Mouse (Mus musculus) left cerebral cortex, postnatal 14 days (tissue): ENCODE data around the gene Tcp11x2. TPM values are rescaled to one million over a fixed set of nuclear protein-coding genes. Genes with fewer than 3 reads are reported as not detected.

ENCODE experiments used
- DNase-seq, 2 experiments: peaks; one replicate each; pipeline ENCODE4 v3.0.0; 2021 to 2022; ENCODE audit warnings: low spot score in 2 of 2, mixed read lengths in 1 of 2
- intact Hi-C: fragments of 180-260 bp; cut with DNase I; formaldehyde crosslinking; loops from one replicate; pipeline ENCODE4 v1.15.1; 2025
- long read RNA-seq, 2 experiments: library from polyadenylated mRNA; stranded (forward); transcript quantifications; one replicate each; pipeline ENCODE4 v2.0.0; 2021
- total RNA-seq, 2 experiments: library from RNA; stranded (reverse); gene quantifications; 2 replicates each; pipeline ENCODE4 v1.2.3; 2021

The Tcp11x2 gene
- not detected for total RNA-seq
- long read RNA-seq, experiment 1 = 0 reads
- long read RNA-seq, experiment 2 = 0 reads

GRCm38 (mm10) chrX:135693633-135694032, at the start of gene Tcp11x2:
Tcp11x2 (minus strand) TSS chrX:135693790.
- intact Hi-C loops = no loop called here
- no peak for DNase-seq

DNA sequence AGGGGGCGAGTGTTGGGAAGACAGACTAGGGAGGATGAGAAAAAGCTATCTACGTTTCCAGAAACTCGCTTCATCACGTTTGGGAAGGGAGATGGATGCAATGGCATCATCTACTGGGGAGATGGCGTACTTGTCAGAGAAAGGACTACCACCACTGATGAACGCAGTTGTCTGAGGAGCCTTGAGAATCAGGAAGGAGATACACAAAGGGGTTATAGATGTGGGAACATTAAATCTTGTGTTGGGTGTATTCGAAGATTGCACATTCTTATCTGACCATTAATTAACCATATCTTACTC, 49.4 kb upstream of the Tcp11x2 start:
- peak; percentile 4 to 30 for DNase-seq
- intact Hi-C loops = loop anchor here (10.0 kb wide), 1 partner anchor 232 kb away; no protein-coding TSS in a partner anchor

GRCm38 (mm10) chrX:135742304-135743055, 48.9 kb upstream of the Tcp11x2 start, which contains the start of the genes Armcx5 and Gprasp1:
Armcx5 (plus strand) TSS chrX:135742733.
Gprasp1 (plus strand) TSS chrX:135742733.
- peak; percentile 90 for DNase-seq
- intact Hi-C loops = loop anchor here (10.0 kb wide), 1 partner anchor 232 kb away; no protein-coding TSS in a partner anchor

- intact Hi-C loops = no loop called here
- DNase-seq = no peak
These were observed 45.3 kb upstream of the Tcp11x2 start for GRCm38 (mm10) chrX:135738730-135739520.

DNA sequence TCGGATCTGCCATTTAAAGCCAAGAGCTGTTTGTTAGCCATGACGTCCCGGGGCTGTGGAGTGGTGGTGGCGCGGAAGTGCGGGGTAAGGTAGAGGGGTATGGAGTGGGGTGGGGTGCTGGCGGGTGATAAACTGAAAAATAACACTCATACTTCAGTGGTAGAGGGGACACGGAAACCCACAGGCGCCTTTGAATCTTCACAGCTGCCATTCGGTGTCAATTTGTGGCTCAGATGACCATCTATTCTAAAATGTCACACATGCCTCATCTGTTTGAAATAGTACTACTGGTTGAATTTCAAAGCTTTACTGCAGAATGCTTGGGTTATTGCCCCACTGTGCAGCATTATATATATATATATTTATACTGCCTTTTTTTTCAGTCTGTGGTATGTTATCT, 31.6 kb upstream of the Tcp11x2 start, which contains the start of gene Tmsb15a:
TSS of gene Tmsb15a (minus strand) at position 101 of the 400 bp plus-strand sequence.
- intact Hi-C loops = no loop called here
- DNase-seq = no peak

DNA sequence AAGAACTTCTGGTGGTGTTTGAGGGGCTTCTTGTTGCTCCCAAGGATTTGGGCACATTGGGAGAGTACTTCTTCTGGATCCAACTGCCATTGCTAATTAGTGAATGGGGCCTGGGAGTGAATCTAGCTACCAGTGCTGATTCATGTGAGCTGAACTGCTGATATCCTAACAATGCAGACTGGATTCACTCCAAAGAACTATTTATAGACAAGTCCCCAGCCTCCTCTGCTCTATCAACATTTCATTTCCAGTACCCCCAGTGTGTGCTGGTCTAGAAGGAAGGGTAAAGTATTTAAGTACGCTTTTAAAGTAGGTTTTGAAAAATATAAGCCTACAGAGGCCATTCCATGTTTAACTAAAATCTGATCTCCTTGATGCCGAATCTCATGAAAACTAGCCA, 19.3 kb upstream of the Tcp11x2 start:
- no peak for DNase-seq
- intact Hi-C loops = no loop called here

DNA sequence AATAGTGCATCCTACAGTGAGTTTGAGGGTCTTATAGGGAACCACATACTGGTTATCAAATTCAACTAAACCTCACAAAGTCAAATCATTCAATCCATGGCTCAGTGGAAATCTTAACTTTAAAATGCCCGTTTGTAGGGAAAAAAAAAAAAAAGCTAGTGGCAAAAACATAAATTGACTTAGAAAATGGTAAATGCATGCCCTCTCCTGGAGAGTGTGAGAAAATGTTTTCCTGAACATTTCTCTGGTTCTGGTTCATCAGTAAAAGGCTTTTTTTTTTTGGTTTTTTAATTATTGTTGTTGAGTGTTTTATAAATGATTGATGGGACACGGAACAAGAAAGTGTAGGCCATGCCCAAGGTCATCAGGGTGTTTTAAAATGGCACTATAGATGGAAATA, 10.8 kb upstream of the Tcp11x2 start:
- intact Hi-C loops = no loop called here
- DNase-seq = peak in 1 of 2 experiments; percentile 4

GRCm38 (mm10) chrX:135703111-135703510, 9.5 kb upstream of the Tcp11x2 start:
- DNase-seq = no peak
- intact Hi-C loops = no loop called here

DNA sequence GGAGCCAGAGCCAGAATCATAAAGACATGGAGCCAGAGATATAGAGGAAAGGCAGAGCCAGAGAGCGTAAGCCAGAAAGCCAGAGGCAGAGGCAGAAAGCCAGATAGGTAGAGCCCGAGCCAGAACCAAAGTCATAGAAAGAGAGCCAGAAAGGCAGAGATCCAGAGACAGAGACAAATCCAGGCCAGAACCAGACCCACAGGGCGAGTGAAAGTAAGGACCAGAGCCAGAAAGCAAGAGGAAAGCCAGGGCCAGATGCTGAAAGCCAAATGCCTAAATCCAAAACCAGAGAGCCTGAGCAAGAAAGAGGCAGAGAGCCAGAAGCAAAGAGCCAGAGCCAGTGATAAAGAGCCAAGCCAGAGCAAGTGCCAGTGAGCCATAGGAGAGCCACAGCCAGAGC, 5.8 kb downstream of the Tcp11x2 start:
- DNase-seq = no peak
- intact Hi-C loops = no loop called here

GRCm38 (mm10) chrX:135681858-135682257, 11.7 kb downstream of the Tcp11x2 start:
- intact Hi-C loops = no loop called here
- DNase-seq = no peak

- intact Hi-C loops = no loop called here
- DNase-seq = peak; percentile 33 to 55
These were observed 41.3 kb downstream of the Tcp11x2 start for GRCm38 (mm10) chrX:135652173-135652772.

DNA sequence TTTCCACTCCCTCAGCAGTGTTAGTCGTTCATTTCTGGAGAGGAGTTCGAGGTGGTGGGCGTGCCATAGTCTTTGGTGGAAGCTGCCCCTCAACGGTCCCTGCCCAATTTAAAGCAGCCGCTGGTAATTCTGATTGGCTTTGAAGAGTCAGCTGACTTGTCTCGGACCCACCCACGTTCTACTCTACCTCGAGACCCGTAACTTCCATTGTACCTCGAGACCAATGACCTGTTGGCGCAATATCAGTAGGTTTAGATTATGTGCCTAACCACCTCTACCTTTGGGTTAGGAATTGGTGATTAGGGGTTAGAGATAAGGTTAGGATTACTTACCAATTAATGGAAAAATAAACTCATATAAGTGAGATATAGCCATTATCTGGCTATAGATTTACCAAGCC, 66.0 kb downstream of the Tcp11x2 start, which contains the start of gene Prame:
TSS of gene Prame (minus strand) at position 101 of the 400 bp plus-strand sequence.
- intact Hi-C loops = no loop called here
- no peak for DNase-seq

Other genes starting within 250 kb of the Tcp11x2 start
- not detected for gene AV320801, start 199.2 kb downstream of the Tcp11x2 start, total RNA-seq
- 1 to 10 TPM; 1.0 to 2.0 TPM for gene Nxf7, start 95.0 kb downstream of the Tcp11x2 start, total RNA-seq
- not detected for gene Prame, start 66.1 kb downstream of the Tcp11x2 start, total RNA-seq
- not detected for gene Tmsb15a, start 31.5 kb upstream of the Tcp11x2 start, total RNA-seq
- 10 to 100 TPM; 30.1 to 33.8 TPM for gene Armcx5, start 48.9 kb upstream of the Tcp11x2 start, total RNA-seq
- 100 to 1,000 TPM; 311 to 327 TPM for gene Gprasp1, start 48.9 kb upstream of the Tcp11x2 start, total RNA-seq
- gene Bhlhb9, start 103.8 kb upstream of the Tcp11x2 start, total RNA-seq = 10 to 100 TPM; 66.2 to 71.2 TPM
- 100 to 1,000 TPM; 152 to 170 TPM for gene Gprasp2, start 145.2 kb upstream of the Tcp11x2 start, total RNA-seq